Mouse (Mus musculus): ENCODE measurements at regions not wholly inside any gene's neighbourhood (a gene's known extent, or its start where the extent isn't known, plus 50 kb on each side); places are given as distances from the start of the nearest gene placed in this dataset.

DNA sequence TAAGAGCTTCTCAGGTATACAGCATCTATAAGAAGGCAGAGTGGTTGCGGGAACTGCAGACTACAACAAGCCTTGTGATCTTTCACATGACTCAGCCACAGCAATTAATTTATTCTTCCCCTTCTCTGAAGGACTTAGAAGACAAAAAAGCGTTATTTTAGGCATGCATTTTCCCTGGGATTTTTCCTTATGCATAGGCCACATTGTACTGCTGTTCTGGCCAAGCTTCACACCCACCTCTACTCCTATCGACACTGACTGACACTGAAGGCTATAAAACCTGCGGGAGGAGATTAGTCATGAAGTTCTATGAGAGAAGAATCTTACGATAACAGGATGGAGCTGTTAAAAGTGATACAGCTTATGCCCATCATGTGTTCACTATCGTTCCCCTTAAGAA lies 441.9 kb downstream of the Tox3 start:
- DNase-seq (ENCODE audit: low spot score) = no peak

DNA sequence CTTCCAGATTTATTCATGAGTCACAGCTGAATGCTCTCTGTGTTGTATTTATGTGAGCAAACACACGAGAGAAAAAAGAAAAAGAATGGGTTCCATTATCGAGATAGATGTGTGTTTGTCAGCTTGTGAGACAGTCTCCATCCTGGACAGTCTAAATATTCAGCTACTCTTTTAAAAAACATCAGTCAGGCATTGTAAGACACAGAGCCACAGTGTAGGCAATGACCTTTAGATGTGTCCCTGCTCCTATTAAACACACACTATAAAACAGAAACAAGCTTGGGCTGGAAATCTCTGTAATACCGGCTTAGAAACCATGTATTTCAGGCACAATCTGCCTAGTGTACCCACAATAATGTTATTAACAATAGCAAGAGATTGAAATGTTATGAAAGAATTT lies 442.6 kb downstream of the Tox3 start:
- no peak for DNase-seq (ENCODE audit: low spot score)

- no peak for DNase-seq (ENCODE audit: low spot score)
Measured at GRCm38 (mm10) chr8:89903346-89903745, 444.8 kb downstream of the Tox3 start.

DNA sequence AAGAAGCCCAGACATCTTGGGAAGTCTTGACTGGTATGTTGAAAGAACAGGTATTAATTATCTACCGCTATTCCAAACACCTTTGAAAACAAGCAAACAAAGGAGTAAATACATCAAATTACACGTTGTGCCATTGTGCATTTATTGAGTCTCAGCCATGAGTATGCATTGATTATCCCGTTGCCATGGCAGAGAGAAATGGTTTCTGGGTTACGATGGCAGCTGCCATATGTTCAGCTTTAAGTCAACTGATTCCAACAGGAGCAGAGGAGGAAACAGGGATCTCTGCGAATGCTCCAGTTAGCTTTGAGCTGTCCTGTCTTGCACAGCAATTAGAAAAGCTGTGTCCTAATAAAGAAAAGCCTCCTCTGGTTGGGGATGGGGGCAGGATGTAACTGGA lies 475.4 kb downstream of the Tox3 start:
- no peak for DNase-seq (ENCODE audit: low spot score)

DNA sequence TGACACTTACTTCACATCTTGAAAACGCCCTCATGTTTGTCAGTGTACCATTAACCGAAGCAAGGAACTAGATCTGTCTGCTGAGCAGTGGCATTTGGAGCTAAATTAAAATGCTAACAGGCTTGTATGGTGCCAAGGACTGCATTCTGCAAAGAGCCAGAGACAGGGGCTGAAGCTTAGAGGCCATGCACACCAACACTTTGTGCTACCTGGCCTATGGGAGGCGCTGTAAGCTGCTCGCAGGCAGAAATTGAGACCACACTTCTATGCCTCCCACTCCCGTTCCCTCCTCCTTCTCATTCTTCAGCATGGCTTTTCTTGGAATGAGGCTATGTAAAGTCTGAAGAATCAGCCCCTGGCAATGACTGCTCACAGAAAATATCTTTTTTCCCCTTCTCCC lies 476.2 kb downstream of the Tox3 start:
- no peak for DNase-seq (ENCODE audit: low spot score)

GRCm38 (mm10) chr8:89859813-89860212 lies 488.3 kb downstream of the Tox3 start:
- DNase-seq (ENCODE audit: low spot score) = no peak

GRCm38 (mm10) chr8:89858706-89859385 lies 489.3 kb downstream of the Tox3 start:
- DNase-seq (ENCODE audit: low spot score) = no peak

DNA sequence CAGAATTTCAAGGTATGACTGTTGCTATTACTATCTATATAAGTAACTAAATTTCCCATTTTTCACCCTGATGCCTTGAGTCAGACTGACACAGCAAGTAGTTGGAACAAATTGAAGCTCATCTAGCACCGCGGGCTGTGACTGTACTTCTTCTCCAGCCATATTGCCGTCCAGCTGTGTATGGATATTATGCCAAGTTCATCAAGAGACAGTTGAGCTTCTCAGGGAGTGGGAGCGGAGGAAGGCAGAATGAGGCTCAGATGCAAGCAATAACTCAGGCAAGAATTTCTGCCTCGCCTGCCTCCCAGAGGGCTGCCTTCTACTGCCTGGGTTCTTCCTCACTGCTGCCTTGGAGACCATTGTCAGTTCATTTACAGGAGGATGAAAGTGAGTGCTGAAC lies 492.6 kb downstream of the Tox3 start:
- DNase-seq (ENCODE audit: low spot score) = no peak

DNA sequence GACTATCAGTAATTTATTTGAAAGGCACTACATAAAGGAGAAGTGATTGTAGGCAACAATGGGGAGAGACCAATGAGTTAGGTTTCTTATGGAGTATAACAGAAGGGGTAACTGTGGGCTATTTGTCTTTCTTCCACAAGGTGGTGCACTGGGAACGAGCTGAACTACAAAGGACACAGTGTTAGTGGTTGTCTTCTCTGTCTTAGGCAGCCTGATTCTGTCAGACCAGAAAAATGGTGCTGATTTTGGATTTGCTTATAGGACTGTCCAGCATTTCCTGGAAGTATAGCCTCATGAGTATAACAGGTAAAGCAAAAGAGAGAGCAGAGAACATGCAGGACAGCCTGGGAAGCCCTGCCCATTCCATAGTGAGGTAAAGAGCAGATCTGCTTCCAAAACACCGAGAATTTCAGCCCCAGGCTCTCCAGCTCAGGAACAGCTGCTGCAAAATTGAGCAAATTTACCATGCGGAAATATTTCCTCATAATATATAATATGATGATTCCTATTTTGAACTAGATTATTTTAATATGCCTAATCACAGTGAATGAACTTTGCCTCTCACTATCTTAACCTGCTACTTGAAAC lies 497.8 kb downstream of the Tox3 start:
- DNase-seq (ENCODE audit: low spot score) = no peak

DNA sequence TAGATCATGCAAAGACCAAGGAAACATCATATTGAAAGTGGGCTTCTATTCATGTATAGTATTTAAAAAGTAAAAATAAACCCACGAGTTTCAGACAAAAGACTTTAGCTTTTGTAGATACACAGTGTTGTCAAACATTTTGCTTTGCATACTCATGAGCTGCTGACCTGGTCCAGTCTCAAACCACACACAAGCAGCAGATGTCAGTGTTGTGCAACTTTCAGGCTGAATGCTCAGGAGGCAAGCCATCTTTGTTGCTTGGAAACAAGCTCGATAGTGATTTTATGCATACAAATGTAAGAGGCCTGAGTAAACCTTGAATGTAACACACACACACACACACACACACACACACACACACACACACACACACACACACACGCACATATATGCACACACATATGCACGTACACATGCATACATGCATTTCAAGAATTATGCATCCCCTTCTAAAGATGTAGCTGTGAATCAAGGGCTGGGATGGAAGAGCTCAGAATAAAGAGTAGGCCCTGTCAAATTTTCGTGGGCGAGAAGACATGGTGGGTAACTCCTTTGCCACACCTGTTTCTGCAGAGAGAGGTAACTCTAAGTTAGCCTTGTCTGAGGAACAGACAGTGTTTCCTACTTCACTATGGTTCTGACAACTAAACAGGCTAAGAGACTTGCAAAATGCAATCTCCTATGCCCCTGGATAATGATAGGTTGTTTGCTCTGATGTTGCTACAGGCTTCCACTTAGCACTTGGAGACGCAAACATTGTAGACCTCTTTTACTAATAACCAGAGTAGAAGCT lies 498.5 kb downstream of the Tox3 start:
- no peak for DNase-seq (ENCODE audit: low spot score)

GRCm38 (mm10) chr8:89838494-89838893 lies 509.6 kb downstream of the Tox3 start:
- DNase-seq (ENCODE audit: low spot score) = no peak

- DNase-seq (ENCODE audit: low spot score) = no peak
Measured at GRCm38 (mm10) chr8:89833715-89834114, 514.4 kb downstream of the Tox3 start.

GRCm38 (mm10) chr8:89824586-89824985 lies 523.6 kb downstream of the Tox3 start:
- DNase-seq (ENCODE audit: low spot score) = no peak

DNA sequence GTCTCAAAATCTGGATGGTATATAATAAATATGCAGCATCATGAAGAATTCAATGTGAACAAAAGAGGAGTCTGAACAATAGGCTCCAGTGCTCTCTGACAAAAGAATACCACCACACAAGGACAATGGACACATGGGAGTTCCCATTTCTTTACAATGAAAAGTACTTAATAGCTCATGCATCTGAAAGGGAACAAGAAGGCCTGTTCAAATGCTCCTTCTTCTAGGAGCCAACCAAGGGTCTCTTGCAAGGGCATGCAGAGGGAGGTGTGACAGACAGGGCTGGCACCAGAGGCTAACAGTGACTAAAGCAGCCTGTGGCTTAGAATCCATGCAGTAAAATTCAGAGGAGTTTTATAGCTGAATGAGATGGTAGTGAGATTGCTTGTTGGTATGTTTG lies 524.5 kb downstream of the Tox3 start:
- no peak for DNase-seq (ENCODE audit: low spot score)

DNA sequence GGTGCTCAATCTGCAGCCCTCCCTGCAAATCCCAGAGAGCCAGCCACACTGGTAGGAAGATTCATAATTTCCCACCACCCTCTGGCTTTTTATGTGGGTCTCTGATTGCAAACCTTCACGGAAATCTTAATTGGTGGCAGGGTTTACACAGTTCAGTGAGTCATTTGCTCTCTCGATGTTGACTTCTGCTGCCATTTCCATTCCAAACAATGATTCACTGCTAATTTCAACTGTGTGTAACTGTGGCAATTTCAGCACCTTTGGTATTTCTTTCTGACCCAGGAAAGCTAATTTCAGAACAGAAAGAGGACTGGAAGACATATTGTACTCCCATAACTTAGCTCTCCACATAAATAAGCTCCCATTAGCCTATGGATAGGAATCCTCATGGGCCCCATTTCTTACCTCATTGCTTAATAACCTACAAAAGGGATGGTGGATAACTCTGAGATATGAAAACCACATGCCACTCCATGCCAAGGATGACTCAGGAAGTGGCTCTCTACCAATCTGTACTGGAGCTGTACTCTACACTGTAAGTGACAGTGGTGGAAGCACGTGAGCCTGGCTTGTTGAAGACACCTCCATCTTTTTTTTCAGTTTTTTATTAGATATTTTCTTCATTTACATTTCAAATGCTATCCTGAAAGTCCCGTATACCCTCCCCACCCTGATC lies 536.0 kb downstream of the Tox3 start:
- no peak for DNase-seq (ENCODE audit: low spot score)

DNA sequence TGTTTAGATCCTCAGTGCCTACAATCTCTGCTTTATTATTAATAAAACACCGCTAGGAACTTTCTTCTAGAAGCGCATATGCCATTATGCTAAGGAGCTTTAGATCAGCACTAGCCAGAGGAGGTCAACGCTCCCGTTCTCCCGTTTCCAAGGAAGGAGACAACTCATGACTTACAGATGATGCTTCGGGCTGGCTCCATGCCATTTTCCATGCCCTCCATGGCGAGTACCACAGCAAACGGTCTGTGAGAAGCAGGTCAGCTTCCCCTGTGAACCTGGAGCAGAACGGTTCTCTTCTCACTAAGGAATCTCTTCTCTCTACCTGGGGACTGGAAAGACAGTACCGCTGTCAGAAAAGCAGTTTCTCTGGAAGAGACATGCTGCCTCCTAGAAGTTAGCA lies 559.8 kb downstream of the Tox3 start:
- no peak for DNase-seq (ENCODE audit: low spot score)

DNA sequence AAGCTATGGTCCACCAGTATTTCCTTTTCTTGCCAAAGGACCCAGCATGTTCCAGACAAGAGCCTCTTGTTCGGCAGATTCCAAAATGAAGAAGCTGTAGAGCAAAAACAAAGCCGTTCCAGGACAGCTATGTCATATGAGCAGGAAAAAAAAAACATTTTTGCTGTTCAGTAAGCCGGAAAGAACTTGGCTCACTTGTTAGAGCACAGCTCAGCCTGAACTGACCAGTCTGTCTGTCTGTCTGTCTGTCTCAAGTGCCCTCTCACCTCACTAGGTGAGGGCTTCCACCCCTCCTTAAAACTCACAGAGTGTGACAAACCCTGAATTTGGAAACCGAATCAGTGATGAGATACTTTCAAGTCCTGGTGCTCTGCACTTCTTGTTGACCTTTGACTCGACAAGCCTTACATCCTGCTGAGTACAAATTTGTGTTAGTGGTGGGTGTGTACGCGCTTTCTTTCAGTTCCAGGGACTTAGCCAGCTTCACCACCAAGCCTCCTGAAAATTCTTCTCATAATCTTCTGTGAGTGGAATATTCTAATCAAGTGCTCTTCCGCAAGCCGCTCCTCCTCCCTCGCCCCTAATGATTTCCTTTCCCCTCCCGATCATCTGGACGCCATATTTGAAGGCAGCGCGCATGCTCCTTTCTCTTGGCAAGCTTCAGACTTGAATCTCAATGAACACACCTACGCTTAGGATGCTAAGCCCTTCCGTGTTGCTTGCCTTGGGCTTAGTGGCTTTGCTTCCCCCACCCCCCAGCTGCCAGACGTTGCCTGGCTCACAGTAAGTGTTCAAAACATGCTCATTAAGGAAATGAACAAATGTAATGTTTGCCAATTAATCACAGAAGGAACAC lies 560.9 kb downstream of the Tox3 start:
- no peak for DNase-seq (ENCODE audit: low spot score)

DNA sequence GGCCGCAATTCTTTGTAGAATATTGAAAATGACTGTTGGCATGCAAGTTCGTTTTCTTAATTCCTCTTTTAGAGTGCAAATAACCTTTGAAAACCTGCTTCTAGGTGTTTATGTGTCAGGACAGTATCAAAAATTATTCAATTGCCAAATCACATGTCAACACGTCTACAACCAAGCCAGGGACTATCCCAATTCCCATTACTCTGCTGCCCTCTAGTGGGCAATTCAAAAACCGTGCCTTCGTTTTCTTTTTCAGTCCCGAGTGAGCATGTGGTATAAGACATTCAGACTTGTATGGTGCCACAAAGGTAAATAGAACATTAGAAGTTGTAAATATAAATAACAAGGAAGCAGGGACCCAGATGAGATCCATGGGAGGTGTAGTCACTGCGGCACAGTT lies 563.1 kb downstream of the Tox3 start:
- DNase-seq (ENCODE audit: low spot score) = no peak

DNA sequence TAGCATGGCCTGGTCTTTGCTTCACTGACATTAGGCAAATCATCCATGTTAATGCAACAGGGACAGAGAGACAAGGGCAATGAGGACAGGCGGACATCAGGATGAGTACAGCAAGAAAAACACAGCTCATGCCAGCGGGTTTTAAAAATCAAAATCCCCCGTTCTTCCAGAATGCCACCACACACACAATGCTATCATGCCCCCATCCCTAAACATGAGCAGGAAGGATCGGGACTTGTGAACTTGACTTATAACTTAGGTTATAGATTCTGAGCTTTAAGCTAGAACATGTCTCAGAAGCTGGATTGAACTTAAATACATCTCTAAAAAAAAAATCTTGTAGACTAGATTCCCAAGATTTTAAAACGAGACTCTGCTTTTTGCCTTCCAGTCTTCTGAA lies 564.8 kb downstream of the Tox3 start:
- no peak for DNase-seq (ENCODE audit: low spot score)

DNA sequence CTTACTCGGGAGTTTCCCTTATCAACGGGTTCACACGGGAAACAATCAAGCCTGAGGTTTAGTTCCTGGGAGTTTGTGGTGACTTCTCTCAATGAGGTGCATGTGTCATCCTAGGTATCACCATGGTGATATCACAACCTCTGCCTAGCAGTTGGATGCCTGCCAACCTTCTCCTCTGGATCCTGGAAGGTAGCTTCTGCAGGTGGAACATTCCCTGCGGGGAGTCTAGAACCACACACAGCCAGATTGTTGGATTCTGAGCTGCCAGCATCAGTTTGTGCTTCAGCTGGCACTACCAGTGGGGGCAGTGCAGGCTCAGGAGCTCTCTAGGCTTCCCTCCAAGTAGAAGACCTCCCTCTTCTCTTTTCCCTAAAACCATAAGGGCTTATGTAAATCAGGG lies 581.8 kb downstream of the Tox3 start:
- no peak for DNase-seq (ENCODE audit: low spot score)

- DNase-seq (ENCODE audit: low spot score) = no peak
Measured at GRCm38 (mm10) chr8:89759531-89759930, 588.6 kb downstream of the Tox3 start.

- DNase-seq (ENCODE audit: low spot score) = no peak
Measured at GRCm38 (mm10) chr8:89758695-89759094, 589.4 kb downstream of the Tox3 start.

Measured in T-cell, adult 2 months (primary cell).